Mouse (Mus musculus) cortical plate, adult 2 months (tissue): ENCODE results near the gene Nipal3.

Source experiments
- CTCF ChIP-seq: fragments of 200-500 bp; IDR thresholded peaks from 2 replicates; pipeline ENCODE4 v1.5.1; 2011; ENCODE audit warnings: mild to moderate bottlenecking, control low read depth, low read length; ENCODE audit not compliant: insufficient read depth; ENCODE audit errors: extremely low read depth
- POLR2A ChIP-seq: fragments of 200-500 bp; IDR thresholded peaks from 2 replicates; pipeline ENCODE4 v1.6.1; 2011; ENCODE audit warnings: mild to moderate bottlenecking, low read length, control low read depth; ENCODE audit not compliant: insufficient read depth; ENCODE audit errors: extremely low read depth

GRCm38 (mm10) chr4:135433086-135433442, 61.8 kb downstream of the Nipal3 start:
- TF ChIP-seq CTCF (no peak), POLR2A (no peak)
